Mouse (Mus musculus) myocyte (in vitro differentiated cells): ENCODE results near the gene Rhebl1. TPM values are rescaled to one million over a fixed set of nuclear protein-coding genes. Genes with fewer than 3 reads are reported as not detected.

Source experiments
- H3K27me3 ChIP-seq: one replicate; pipeline ENCODE4 v1.6.1; 2011; ENCODE audit not compliant: control insufficient read depth, insufficient read depth, insufficient read length
- H3K36me3 ChIP-seq: one replicate; pipeline ENCODE4 v1.6.1; 2011; ENCODE audit not compliant: control insufficient read depth, insufficient read depth
- H3K4me2 ChIP-seq: one replicate; pipeline ENCODE4 v1.6.1; 2011; ENCODE audit warnings: low read depth, control low read depth
- H3K4me3 ChIP-seq: one replicate; pipeline ENCODE4 v1.5.1; 2011; ENCODE audit warnings: mild to moderate bottlenecking, control low read depth, moderate library complexity
- H3K79me2 ChIP-seq: one replicate; pipeline ENCODE4 v1.6.1; 2011; ENCODE audit not compliant: control insufficient read depth, insufficient read depth
- H3ac ChIP-seq: one replicate; pipeline ENCODE4 v1.6.1; 2011; ENCODE audit not compliant: control insufficient read depth, insufficient read length
- CEBPB ChIP-seq: IDR thresholded peaks from 2 replicates; pipeline ENCODE4 v1.6.1; 2011; ENCODE audit warnings: mild to moderate bottlenecking, moderate library complexity; ENCODE audit not compliant: poor library complexity, insufficient read depth, severe bottlenecking
- E2F4 ChIP-seq: IDR thresholded peaks from one replicate; pipeline ENCODE4 v1.6.1; 2011; ENCODE audit warnings: mild to moderate bottlenecking, control low read depth, moderate library complexity; ENCODE audit not compliant: insufficient read depth
- MAX ChIP-seq: IDR thresholded peaks from one replicate; pipeline ENCODE4 v1.6.1; 2011; ENCODE audit warnings: low read depth, mild to moderate bottlenecking, control low read depth
- MYOD1 ChIP-seq, 3 experiments: IDR thresholded peaks; one replicate each; pipeline ENCODE4 v1.6.1; 2011; ENCODE audit warnings: control low read depth in 2 of 3, low read depth in 2 of 3, mild to moderate bottlenecking in 2 of 3, moderate library complexity in 1 of 3; ENCODE audit not compliant: insufficient read length in 2 of 3, control insufficient read depth in 1 of 3
- MYOG ChIP-seq, 3 experiments: IDR thresholded peaks; one replicate each; pipeline ENCODE4 v1.6.1; 2011; ENCODE audit warnings: control low read depth in 2 of 3, low read depth in 2 of 3, mild to moderate bottlenecking in 2 of 3; ENCODE audit not compliant: insufficient read length in 2 of 3, control insufficient read depth in 1 of 3, insufficient read depth in 1 of 3
- POLR2A ChIP-seq: IDR thresholded peaks from one replicate; pipeline ENCODE4 v1.6.1; 2011; ENCODE audit warnings: low read depth, mild to moderate bottlenecking, control low read depth, moderate library complexity; ENCODE audit not compliant: insufficient read length
- POLR2AphosphoS2 ChIP-seq: IDR thresholded peaks from one replicate; pipeline ENCODE4 v1.6.1; 2011; ENCODE audit warnings: low read depth, control low read depth; ENCODE audit not compliant: insufficient read length
- REST ChIP-seq: IDR thresholded peaks from one replicate; pipeline ENCODE4 v1.6.1; 2011; ENCODE audit warnings: mild to moderate bottlenecking, control low read depth, moderate library complexity; ENCODE audit not compliant: insufficient read depth, insufficient read length
- SRF ChIP-seq: IDR thresholded peaks from one replicate; pipeline ENCODE4 v1.6.1; 2011; ENCODE audit warnings: low read depth; ENCODE audit not compliant: control insufficient read depth, insufficient read length
- TCF12 ChIP-seq: IDR thresholded peaks from one replicate; pipeline ENCODE4 v1.6.1; 2011; ENCODE audit warnings: mild to moderate bottlenecking, control low read depth; ENCODE audit not compliant: poor library complexity, insufficient read depth, severe bottlenecking
- TCF3 ChIP-seq: IDR thresholded peaks from one replicate; pipeline ENCODE4 v1.6.1; 2011; ENCODE audit warnings: low read depth, control low read depth; ENCODE audit not compliant: insufficient read length
- USF1 ChIP-seq: IDR thresholded peaks from one replicate; pipeline ENCODE4 v1.6.1; 2011; ENCODE audit warnings: low read depth, mild to moderate bottlenecking, control low read depth, moderate library complexity
- polyA plus RNA-seq: library from polyadenylated mRNA; unstranded; fragments of >200 nt; fragmentation: generic; extraction: Trizol; gene quantifications from one replicate; pipeline ENCODE4 v1.2.1, GENCODE M21; 2012; ENCODE audit warnings: missing spikeins

Rhebl1 gene
- polyA plus RNA-seq = 7.6 TPM

DNA sequence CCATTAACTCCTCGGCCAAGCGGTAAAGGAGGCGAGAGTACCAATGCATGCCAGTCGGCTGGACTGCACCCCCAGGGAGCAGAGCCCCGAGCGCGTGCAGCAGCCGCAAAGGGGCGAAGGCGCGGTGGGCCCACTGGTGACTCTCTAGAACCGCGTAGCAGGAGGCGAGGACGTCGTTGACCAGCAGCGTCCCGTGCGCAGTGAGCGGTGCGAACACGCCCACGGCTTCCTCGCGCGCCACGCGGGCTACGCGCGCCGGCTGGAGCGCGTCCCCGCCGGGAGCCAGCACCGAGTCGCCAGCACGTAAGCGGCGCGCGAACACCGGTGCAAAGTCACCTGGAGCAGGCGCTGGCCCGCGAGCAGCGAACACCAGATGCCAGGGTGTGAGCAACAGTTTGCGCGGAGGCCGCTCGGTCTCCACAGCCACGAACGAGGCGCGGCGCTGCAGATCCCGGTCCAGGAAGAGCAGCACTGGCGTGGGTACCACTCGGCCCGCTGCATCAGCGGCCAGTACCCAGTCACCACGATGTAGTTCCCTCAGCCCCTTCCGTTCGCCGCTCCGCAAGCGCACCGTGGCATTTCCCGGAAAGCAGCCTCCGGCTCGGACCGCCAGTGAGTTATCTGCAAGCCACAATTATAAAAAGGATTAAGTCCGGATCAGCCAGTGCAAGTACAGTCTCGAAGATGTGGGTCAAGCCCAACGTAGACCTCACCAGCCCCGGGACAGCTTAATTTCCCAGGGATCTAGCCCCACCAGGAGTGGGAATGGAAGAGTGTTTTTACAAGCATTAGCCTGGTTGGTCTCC, at the start of gene Rhebl1:
Rhebl1 (minus strand) TSS at position 601 of the 806 bp plus-strand sequence.
- Histone ChIP-seq H3K4me3 (no peak within 1 kb of the TSS), H3K27me3 (peaks cover 40% of the 10 kb centered on the region), H3K79me2 (no peaks in the 10 kb centered on the region), H3ac (no peak within 1 kb of the TSS), H3K36me3 (no peaks in the 10 kb centered on the region), H3K4me2 (peak within 1 kb of the TSS; percentile 58)
- no peak for TF ChIP-seq USF1
- no peak for TF ChIP-seq E2F4
- TF ChIP-seq MYOG (IDR thresholded peaks at IDR 0.05; ENCODE audit: control insufficient read depth in 1 of 3, insufficient read depth in 1 of 3, insufficient read length in 2 of 3, low read depth in 2 of 3) = peak in 1 of 3 experiments; percentile 39
- TF ChIP-seq CEBPB = no peak
- no peak for TF ChIP-seq POLR2AphosphoS2
- no peak for TF ChIP-seq TCF3
- no peak for TF ChIP-seq MAX
- peak in 1 of 3 experiments; percentile 11 for TF ChIP-seq MYOD1 (IDR thresholded peaks at IDR 0.05; ENCODE audit: control insufficient read depth in 1 of 3, insufficient read length in 2 of 3, low read depth in 2 of 3)
- no peak for TF ChIP-seq REST
- TF ChIP-seq SRF = no peak
- no peak for TF ChIP-seq TCF12
- TF ChIP-seq POLR2A = no peak

DNA sequence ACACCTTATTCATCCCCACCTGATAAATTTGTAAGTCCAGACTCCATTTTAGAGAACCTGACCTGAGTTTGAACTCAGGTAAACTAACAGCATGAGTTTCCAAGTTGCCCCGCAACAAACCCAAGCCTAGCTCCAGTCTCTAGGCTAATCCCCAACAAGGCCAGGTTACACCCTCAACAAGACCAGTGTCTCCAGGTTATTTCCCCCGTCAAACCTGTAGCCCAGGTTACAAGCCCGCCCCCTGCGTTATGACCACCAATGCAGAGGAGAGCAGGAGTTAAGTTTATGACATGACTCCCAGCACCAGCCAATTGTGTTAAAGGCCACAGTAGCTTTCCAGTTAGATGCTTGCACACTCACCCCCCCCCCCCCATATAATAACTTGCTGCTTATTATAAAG, 48.8 kb upstream of the Rhebl1 start:
- Histone ChIP-seq H3K4me2 (no peak overlapping the region), H3K4me3 (no peak overlapping the region), H3K79me2 (no peaks in the 10 kb centered on the region), H3K27me3 (no peaks in the 10 kb centered on the region), H3K36me3 (no peaks in the 10 kb centered on the region), H3ac (no peak overlapping the region)
- no peak for TF ChIP-seq MYOG (IDR thresholded peaks at IDR 0.05; ENCODE audit: control insufficient read depth in 1 of 3, insufficient read depth in 1 of 3, insufficient read length in 2 of 3, low read depth in 2 of 3)

DNA sequence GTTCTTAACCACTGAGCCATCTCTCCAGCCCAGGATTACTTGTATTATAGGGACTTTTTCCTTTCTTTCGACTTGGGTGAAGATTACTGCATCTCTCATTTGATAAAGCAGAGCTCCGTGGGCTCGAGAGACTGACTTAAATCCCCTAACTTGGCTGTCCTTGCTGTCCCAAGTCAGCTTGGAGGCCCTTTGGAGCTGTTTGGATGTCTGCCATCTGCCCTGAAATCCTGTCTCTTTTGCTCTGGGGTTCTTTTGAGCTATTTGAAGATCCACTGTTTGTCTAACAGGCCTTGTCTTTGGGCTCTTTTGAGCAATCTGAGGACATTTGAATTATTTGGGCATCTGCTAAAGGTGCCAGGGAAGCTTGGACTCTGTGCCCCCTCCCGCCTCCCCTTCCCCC, 47.7 kb upstream of the Rhebl1 start:
- TF ChIP-seq REST (no peak), POLR2A (no peak), SRF (no peak), TCF3 (no peak), E2F4 (no peak), POLR2AphosphoS2 (no peak), MYOG (IDR thresholded peaks at IDR 0.05; ENCODE audit: control insufficient read depth in 1 of 3, insufficient read depth in 1 of 3, insufficient read length in 2 of 3, low read depth in 2 of 3) (no peak), TCF12 (no peak), MAX (no peak), CEBPB (no peak), USF1 (no peak), MYOD1 (IDR thresholded peaks at IDR 0.05; ENCODE audit: control insufficient read depth in 1 of 3, insufficient read length in 2 of 3, low read depth in 2 of 3) (no peak)
- no peaks in the 10 kb centered on the region for H3K79me2 ChIP-seq

DNA sequence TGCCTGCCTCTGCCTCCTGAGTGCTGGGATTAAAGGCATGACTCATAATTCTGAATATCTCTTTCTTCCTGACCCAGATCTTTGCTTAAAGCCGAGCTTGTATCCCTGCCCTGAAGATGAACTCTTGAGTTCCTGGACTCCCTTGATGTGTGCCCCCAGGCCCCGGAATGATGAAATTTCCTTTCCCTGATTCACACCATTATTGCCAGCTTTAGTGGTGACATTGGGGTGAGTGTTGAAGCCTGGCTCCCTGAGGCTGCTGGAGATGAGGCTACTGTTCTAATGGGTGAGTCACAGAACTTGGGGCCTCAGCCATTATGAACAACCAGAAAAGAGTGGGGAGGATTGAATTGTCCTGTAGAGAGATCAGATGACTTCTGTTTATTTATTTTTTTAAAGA, 47.2 kb upstream of the Rhebl1 start:
- 0 out of 2 replicates have a peak, but pooled peaks have one; percentile 17 for TF ChIP-seq CEBPB
- TF ChIP-seq SRF = no peak
- Histone ChIP-seq H3K4me2 (no peak overlapping the region), H3K4me3 (no peak overlapping the region), H3K36me3 (no peaks in the 10 kb centered on the region), H3ac (no peak overlapping the region), H3K27me3 (no peaks in the 10 kb centered on the region), H3K79me2 (no peaks in the 10 kb centered on the region)

More for the DNA sequence above, 47.7 kb upstream of the Rhebl1 start:
- no peaks in the 10 kb centered on the region for H3K27me3 ChIP-seq
- H3K4me3 ChIP-seq = no peak overlapping the region
- H3K36me3 ChIP-seq = no peaks in the 10 kb centered on the region
- H3ac ChIP-seq = no peak overlapping the region
- H3K4me2 ChIP-seq = no peak overlapping the region

DNA sequence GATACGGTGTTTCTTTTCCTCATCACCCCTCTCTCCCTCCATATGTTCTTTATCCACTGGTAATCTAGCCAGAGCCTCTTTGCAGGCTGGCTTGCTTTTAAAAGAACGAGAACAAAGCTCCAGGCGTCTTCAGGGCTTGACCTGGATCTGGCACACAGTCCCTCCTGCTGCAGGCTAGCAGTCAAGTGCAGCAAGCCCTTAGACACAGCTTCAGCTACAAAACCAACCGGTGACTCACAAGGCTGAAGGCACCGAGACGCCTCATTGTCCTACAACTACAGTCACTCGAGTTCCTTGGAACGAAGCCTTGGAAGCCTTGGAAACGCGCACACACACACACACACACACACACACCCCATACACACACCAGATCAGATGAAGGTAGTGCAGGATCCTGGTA, 46.5 kb upstream of the Rhebl1 start:
- H3K27me3 ChIP-seq = no peaks in the 10 kb centered on the region
- no peaks in the 10 kb centered on the region for H3K79me2 ChIP-seq
- no peak overlapping the region for H3ac ChIP-seq
- no peak overlapping the region for H3K4me3 ChIP-seq
- H3K4me2 ChIP-seq = no peak overlapping the region
- TF ChIP-seq TCF3 = no peak
- TF ChIP-seq MYOG (IDR thresholded peaks at IDR 0.05; ENCODE audit: control insufficient read depth in 1 of 3, insufficient read depth in 1 of 3, insufficient read length in 2 of 3, low read depth in 2 of 3) = no peak
- no peak for TF ChIP-seq REST
- TF ChIP-seq MYOD1 (IDR thresholded peaks at IDR 0.05; ENCODE audit: control insufficient read depth in 1 of 3, insufficient read length in 2 of 3, low read depth in 2 of 3) = no peak
- no peak for TF ChIP-seq USF1
- TF ChIP-seq TCF12 = no peak
- no peaks in the 10 kb centered on the region for H3K36me3 ChIP-seq
